Mouse (Mus musculus) adipocyte (in vitro differentiated cells): ENCODE data around the gene Ebp.

Source experiments
- DNase-seq: peaks from one replicate; pipeline ENCODE4 v3.0.0-alpha.2; 2016; ENCODE audit warnings: low spot score

The Ebp gene

GRCm38 (mm10) chrX:8193419-8193723 lies at the start of gene Ebp:
TSS of gene Ebp (minus strand) at chrX:8193512.
- no peak for DNase-seq

- no peak for DNase-seq
These were observed 45.6 kb upstream of the Ebp start for GRCm38 (mm10) chrX:8238804-8239395.

GRCm38 (mm10) chrX:8236704-8237103 lies 43.4 kb upstream of the Ebp start:
- peak; percentile 25 for DNase-seq

GRCm38 (mm10) chrX:8233602-8234001 lies 40.3 kb upstream of the Ebp start:
- no peak for DNase-seq

- no peak for DNase-seq
These were observed 37.0 kb upstream of the Ebp start for GRCm38 (mm10) chrX:8230272-8230671.

- DNase-seq, result no peak
These were observed 30.2 kb upstream of the Ebp start for GRCm38 (mm10) chrX:8223473-8223872.

GRCm38 (mm10) chrX:8222678-8223421 lies 29.5 kb upstream of the Ebp start:
- peak; percentile 84 for DNase-seq

DNA sequence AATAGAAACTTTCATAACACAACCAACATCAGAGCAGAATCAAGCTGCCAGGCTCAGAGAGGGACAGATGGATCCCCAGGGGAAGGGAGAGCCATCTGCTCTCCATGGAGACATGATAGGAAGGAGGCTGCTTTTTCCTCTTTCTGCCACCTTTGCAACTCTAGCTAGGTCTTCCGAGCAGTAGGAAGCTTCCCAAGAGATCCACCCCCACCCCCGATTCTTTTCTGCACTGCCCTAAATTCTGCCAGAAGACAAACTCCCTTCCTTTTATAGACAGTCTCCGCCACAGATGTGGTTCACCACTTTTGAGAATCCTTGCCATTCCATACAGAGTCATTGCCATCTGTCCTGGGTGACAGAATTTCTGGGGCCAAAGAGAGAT lies 29.0 kb upstream of the Ebp start:
- peak; percentile 45 for DNase-seq

DNA sequence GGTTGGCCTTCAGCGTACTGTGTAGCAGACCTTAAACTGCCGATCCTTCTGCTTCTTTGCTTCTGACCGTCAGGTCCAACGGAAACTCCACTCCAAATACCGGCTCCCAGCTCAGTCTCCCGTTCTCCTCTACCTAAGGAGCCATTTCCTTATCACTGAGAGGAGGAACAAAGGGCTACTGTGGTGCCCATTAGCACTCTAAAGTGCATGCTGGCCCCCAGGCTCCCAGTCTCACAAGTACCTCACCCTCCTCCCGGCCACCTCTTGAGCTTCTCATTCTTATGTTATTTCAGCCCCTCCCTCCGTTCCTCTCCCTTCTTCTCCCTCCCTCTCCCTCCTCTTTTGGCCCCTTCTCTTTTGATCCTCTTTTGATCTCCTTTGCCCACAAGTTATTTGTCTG lies 26.3 kb upstream of the Ebp start:
- DNase-seq, result no peak

DNA sequence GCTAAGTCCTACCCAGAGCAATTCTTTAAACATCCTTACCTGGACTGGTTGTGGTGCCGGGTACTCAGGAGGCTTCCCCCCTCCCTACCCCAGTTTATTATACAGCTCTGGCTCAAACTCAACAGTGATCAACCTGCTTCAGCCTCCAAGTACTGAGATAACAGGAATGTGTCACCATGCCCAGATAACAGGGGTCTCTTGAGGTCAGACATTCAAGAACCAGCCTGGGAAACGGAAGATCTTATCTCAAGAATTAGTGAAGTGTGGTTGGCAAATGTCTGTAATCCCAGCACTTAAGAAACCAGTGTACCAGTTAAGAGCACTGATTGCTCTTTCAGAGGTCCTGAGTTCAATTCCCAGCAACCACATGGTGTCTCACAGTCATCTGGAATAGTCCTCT lies 24.8 kb upstream of the Ebp start:
- DNase-seq, result no peak

DNA sequence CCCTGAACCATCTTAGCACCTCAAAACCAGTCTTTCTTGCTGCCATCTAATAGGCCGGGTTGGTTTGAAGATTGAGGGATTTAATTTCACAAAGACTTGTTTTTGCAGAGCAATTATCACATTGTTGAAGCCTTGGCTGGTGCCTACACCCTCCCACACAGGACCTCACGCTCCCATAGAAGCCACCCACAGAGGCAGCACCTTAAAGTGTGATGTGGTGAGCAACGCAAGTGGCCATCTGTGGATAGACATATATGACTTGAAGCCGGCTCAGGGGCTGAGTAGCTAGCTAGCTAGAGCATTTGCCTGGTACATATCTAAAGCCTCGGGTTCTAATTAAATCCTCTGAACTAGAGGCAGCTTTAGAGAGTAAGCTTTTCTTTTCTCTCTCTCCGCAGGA lies 24.1 kb upstream of the Ebp start:
- DNase-seq, result no peak

GRCm38 (mm10) chrX:8211490-8212207 lies 18.3 kb upstream of the Ebp start:
- no peak for DNase-seq

- no peak for DNase-seq
These were observed 16.4 kb upstream of the Ebp start for GRCm38 (mm10) chrX:8209720-8210119.

DNA sequence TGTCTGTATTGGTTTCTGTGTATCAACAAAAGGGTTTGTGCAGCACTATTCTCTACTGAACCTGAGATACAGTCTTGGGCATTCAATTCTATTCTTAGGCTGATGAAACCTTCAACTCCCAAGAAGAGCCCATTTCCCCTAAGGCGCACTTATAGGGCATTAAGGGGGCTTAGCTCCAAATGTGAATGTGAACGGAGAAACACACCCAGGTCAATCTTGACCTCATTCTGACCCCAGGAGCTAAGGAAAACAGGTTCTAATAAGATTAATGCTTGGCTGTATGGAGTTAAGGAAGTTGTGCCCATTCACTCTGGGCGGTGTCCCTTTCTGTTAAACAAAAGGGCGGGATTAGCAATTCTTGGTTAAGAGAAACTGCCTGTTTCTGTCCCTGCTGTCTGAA lies 13.9 kb upstream of the Ebp start:
- DNase-seq, result no peak

GRCm38 (mm10) chrX:8206694-8207197 lies 13.4 kb upstream of the Ebp start:
- no peak for DNase-seq

GRCm38 (mm10) chrX:8206015-8206693 lies 12.8 kb upstream of the Ebp start, which contains the start of gene Porcn:
TSS of gene Porcn (minus strand) at chrX:8206525.
- DNase-seq, result peak; percentile 71

DNA sequence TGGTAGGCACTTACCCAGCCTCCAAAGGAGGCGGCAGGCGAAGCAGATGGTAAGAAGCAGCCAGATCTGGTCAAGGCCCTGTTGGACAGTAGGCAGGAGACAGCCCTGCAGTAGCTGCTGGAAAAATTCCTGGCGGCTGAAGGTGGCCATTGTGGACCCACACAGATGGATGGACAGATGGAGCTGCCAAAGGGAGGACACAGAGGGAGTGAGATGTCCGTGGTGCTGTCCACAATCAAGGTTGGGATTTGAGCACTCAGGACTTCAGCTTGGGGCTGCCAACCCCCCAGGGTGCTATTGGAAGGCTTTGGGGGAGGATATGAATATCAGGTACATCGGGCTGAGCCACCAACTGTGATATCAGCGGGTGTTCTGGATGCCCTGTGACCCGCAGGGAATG lies 12.2 kb upstream of the Ebp start:
- no peak for DNase-seq

DNA sequence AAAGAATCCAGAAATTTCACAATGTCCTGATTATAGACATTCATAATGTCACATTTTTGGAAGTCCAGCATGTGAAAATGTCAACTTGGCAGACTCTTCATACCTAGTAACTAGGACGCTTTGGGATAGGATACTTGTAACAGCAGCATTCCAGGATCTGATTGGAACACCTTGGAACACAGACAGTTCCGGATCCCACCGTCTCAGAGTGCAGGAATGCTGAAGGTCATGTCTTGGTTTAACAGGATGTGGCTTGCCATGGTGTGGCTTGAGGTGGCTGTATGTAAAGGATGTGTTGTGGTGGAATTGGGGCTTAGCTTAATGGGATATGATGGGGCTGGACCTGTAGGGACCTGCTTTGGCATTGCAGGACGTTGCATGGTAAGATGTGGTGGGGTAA lies 11.8 kb upstream of the Ebp start:
- no peak for DNase-seq

- no peak for DNase-seq
These were observed 10.8 kb upstream of the Ebp start for GRCm38 (mm10) chrX:8204076-8204475.

- DNase-seq, result no peak
These were observed 9.8 kb upstream of the Ebp start for GRCm38 (mm10) chrX:8203105-8203504.

- DNase-seq, result peak; percentile 81
These were observed 483 bp downstream of the Ebp start for GRCm38 (mm10) chrX:8192640-8193418.

DNA sequence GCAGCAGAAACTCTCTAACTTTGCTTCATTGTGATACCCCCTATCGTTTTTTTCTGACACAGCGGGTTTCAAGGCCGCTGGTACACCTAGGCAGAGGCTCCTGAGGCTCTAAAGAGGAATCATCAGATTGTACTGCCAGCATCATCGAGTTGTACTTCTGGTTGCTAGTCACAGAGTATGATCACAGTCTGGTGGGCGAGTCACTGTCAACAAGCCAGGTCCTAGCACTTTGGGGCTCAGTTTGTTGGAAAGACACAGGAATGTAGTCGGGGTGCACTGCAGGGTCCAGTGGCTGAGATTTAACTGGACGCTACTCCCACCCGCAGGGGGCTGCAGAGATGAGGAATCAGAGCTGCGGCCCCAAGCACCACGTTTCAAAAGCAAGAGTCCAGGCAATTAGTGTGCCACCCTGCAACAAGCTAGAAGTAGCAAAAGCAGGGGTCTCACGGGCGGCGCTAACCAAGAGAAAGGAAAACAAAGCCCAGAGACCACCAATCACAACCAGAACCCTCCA lies 1.1 kb downstream of the Ebp start:
- DNase-seq, result no peak
